In the genomic region with DNA sequence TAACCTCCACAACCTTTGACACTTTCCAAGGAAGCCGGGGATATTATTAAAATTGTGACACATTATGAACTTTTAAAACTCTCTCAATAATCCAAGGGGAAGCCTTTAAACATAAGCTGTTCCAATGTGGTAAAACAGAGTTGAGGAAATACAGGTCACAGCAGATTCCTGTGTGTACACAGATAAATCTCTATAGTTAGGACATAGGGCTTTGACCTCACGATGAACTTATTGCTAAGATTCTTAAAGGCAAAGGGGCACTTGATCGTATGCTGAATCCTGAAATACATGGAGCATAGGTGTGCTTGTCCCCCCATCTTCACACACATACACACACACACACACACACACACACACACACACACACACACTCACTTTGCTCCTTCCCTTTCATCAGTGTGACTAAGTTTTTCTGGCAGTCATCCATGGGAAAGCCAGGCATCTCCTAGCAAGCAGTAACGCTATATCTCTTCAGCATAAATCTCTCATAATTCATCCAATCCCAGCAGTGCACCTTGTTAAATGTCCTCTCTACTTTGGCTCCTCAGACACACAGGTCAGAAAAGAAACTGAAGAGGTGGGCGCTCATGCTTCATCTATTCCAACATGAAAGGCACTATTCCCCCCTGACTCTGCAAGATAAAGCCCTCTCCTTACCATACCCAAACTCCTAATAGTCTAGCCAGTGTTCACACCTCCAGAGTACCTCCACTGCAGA, we compare ENCODE assay signal across 14 mouse cellular contexts.
A peak's percentile ranks its signal among the peaks of the same experiment; 100 is the strongest.
DNase-seq lines count a peak whose midpoint lies in the region; TF ChIP-seq lines count a peak whose summit lies in the region.
"Had no signal": no experiment of that assay in that cellular context is flagged by ENCODE, and none has a peak within 500 bp of the region (broad histone marks: within the 10 kb centered on the region; RNA-seq: fewer than 3 reads in every experiment).

No protein-coding gene starts in this region.

- H3K27me3 ChIP-seq in heart, embryonic 10.5 days (ENCODE audit: insufficient read depth, poor library complexity, severe bottlenecking), result no peaks in the 10 kb centered on the region
- H3K27me3 ChIP-seq in MEL (ENCODE audit: control insufficient read depth in 1 of 2, insufficient read depth in 2 of 2, low read length in 2 of 2), result no peaks in the 10 kb centered on the region
- H3K27me3 ChIP-seq in thymus, adult 2 months (ENCODE audit: control insufficient read depth, insufficient read depth, low read length), result no peaks in the 10 kb centered on the region
- H3K27me3 ChIP-seq: embryonic facial prominence, embryonic 15.5 days; forebrain, embryonic 13.5 days; neural tube, embryonic 13.5 days had no signal

- no peak overlapping the region for H3K9ac ChIP-seq in MEL (ENCODE audit: control insufficient read depth, low read depth, low read length, poor library complexity, severe bottlenecking)
- H3K9ac ChIP-seq: embryonic facial prominence, embryonic 15.5 days; forebrain, embryonic 13.5 days; neural tube, embryonic 13.5 days had no signal

- no peak overlapping the region for H3K4me3 ChIP-seq in heart, embryonic 10.5 days
- no peak overlapping the region for H3K4me3 ChIP-seq in MEL (ENCODE audit: control insufficient read depth in 1 of 2, insufficient read depth in 1 of 2, low read depth in 2 of 2, low read length in 2 of 2)
- no peak overlapping the region for H3K4me3 ChIP-seq in thymus, adult 2 months (ENCODE audit: control insufficient read depth, insufficient read depth, low read length)
- H3K4me3 ChIP-seq: embryonic facial prominence, embryonic 15.5 days; forebrain, embryonic 13.5 days; neural tube, embryonic 13.5 days had no signal

- peaks cover 10% of the 10 kb centered on the region; the same call in 1 of the 2 replicates for H3K36me3 ChIP-seq in heart, embryonic 10.5 days
- peaks cover 0 to 6% of the 10 kb centered on the region in 2 experiments; a peak in 3 of 4 replicates for H3K36me3 ChIP-seq in MEL (ENCODE audit: control insufficient read depth in 1 of 2, insufficient read depth in 2 of 2, low read length in 2 of 2)
- no peaks in the 10 kb centered on the region for H3K36me3 ChIP-seq in thymus, adult 2 months (ENCODE audit: control insufficient read depth, insufficient read depth, low read length)
- H3K36me3 ChIP-seq: embryonic facial prominence, embryonic 15.5 days; neural tube, embryonic 13.5 days had no signal

- no peak for TF ChIP-seq POLR2A in MEL (IDR thresholded peaks at IDR 0.05; ENCODE audit: control insufficient read depth in 1 of 2, insufficient read depth in 1 of 2, low read depth in 1 of 2, low read length in 2 of 2, poor library complexity in 1 of 2)
- no peak for TF ChIP-seq POLR2A in thymus, adult 2 months (IDR thresholded peaks at IDR 0.05; ENCODE audit: control insufficient read depth, extremely low read depth, insufficient read depth, low read length, poor library complexity)

- TF ChIP-seq EP300 in MEL (IDR thresholded peaks at IDR 0.05; ENCODE audit: low read depth in 1 of 2, low read length in 2 of 2), result no peak

- 76% methylated on average over 5 of the region's 5 CpGs for WGBS in heart, embryonic 10.5 days
- WGBS in thymus, adult 2 months, result 94% methylated on average over 5 of the region's 5 CpGs

- no peaks in the 10 kb centered on the region; the same call in 1 of the 2 replicates for H3K79me2 ChIP-seq in MEL (ENCODE audit: control insufficient read depth, insufficient read depth, low read length, poor library complexity)

- DNase-seq in heart, postnatal 4 days, result peak; percentile 19
- no peak for DNase-seq in heart, embryonic 10.5 days (ENCODE audit: low spot score)
- DNase-seq in 3T3-L1 (ENCODE audit: low read depth, low spot score), result peak; percentile 74
- peak; percentile 56 for DNase-seq in MEL (ENCODE audit: low read depth, low spot score)
- DNase-seq in brain, adult 2 months (ENCODE audit: low read depth, low spot score), result peak; percentile 54
- no peak for DNase-seq in left cerebral cortex, postnatal 4 days
- DNase-seq in thymus, adult 2 months, result no peak
- DNase-seq: cerebellum, adult 18-20 months; kidney, postnatal 14 days; lung, adult 18-20 months; retina, postnatal 1 day had no signal

- H3K27ac ChIP-seq in heart, embryonic 10.5 days, result no peak overlapping the region
- H3K27ac ChIP-seq in MEL (ENCODE audit: control insufficient read depth, low read depth, low read length), result no peak overlapping the region
- H3K27ac ChIP-seq in thymus, adult 2 months (ENCODE audit: control insufficient read depth, insufficient read depth, low read length), result no peak overlapping the region
- H3K27ac ChIP-seq: embryonic facial prominence, embryonic 15.5 days; forebrain, embryonic 13.5 days; neural tube, embryonic 13.5 days had no signal

- TF ChIP-seq CTCF in MEL (IDR thresholded peaks at IDR 0.05 in 2 of 3, conservative IDR thresholded peaks at IDR 0.05 in 1 of 3; ENCODE audit: control insufficient read depth in 1 of 3, insufficient read depth in 1 of 3, low read depth in 2 of 3, low read length in 3 of 3, poor library complexity in 1 of 3, severe bottlenecking in 1 of 3), result no peak
- no peak for TF ChIP-seq CTCF in thymus, adult 2 months (IDR thresholded peaks at IDR 0.05; ENCODE audit: borderline replicate concordance, control insufficient read depth, extremely low read depth, insufficient read depth, low read length, poor library complexity)

- no peak for TF ChIP-seq RAD21 in MEL (IDR thresholded peaks at IDR 0.05; ENCODE audit: low read depth, low read length)

- intact Hi-C loops in left cerebral cortex, postnatal 4 days (cut with DNase I), result no loop called here

- H3K4me1 ChIP-seq in heart, embryonic 10.5 days, result peaks cover 28% of the 10 kb centered on the region
- H3K4me1 ChIP-seq in MEL (ENCODE audit: control insufficient read depth in 1 of 2, insufficient read depth in 2 of 2, low read length in 2 of 2), result peaks cover 0 to 19% of the 10 kb centered on the region in 2 experiments; a peak in 2 of 4 replicates
- H3K4me1 ChIP-seq in thymus, adult 2 months (replicated peaks; ENCODE audit: control insufficient read depth, insufficient read depth, low read length), result no peaks in the 10 kb centered on the region

- no peaks in the 10 kb centered on the region for H3K9me3 ChIP-seq in heart, embryonic 10.5 days
- no peaks in the 10 kb centered on the region for H3K9me3 ChIP-seq in MEL (replicated peaks; ENCODE audit: insufficient read depth, low read length)
- H3K9me3 ChIP-seq: embryonic facial prominence, embryonic 15.5 days; forebrain, embryonic 13.5 days; neural tube, embryonic 13.5 days had no signal

TF ChIP-seq in MEL, 35 proteins besides CTCF, POLR2A, EP300 and RAD21:
- TF ChIP-seq RCOR1 (IDR thresholded peaks at IDR 0.05; ENCODE audit: low read depth, low read length), result no peak
- no peak for TF ChIP-seq GATA1 (IDR thresholded peaks at IDR 0.05; ENCODE audit: low read depth, low read length)
- no peak for TF ChIP-seq USF1 (IDR thresholded peaks at IDR 0.05; ENCODE audit: low read depth, low read length)
- TF ChIP-seq SIN3A (IDR thresholded peaks at IDR 0.05; ENCODE audit: low read length), result no peak
- no peak for TF ChIP-seq TAL1 (IDR thresholded peaks at IDR 0.05; ENCODE audit: low read length)
- no peak for TF ChIP-seq ZKSCAN1 (IDR thresholded peaks at IDR 0.05; ENCODE audit: low read depth, low read length)
- no peak for TF ChIP-seq NELFE (IDR thresholded peaks at IDR 0.05; ENCODE audit: low read depth, low read length)
- TF ChIP-seq CHD1 (IDR thresholded peaks at IDR 0.05; ENCODE audit: low read depth, low read length), result no peak
- no peak for TF ChIP-seq UBTF (IDR thresholded peaks at IDR 0.05; ENCODE audit: borderline replicate concordance, insufficient read depth, low read depth, low read length)
- TF ChIP-seq TBP (IDR thresholded peaks at IDR 0.05; ENCODE audit: low read depth, low read length), result no peak
- no peak for TF ChIP-seq E2F4 (IDR thresholded peaks at IDR 0.05; ENCODE audit: borderline replicate concordance, low read depth, low read length)
- no peak for TF ChIP-seq NRF1 (IDR thresholded peaks at IDR 0.05; ENCODE audit: insufficient read depth, low read depth, low read length, poor library complexity, severe bottlenecking)
- no peak for TF ChIP-seq HCFC1 (IDR thresholded peaks at IDR 0.05; ENCODE audit: low read depth, low read length)
- TF ChIP-seq USF2 (IDR thresholded peaks at IDR 0.05; ENCODE audit: borderline replicate concordance in 1 of 2, insufficient read depth in 1 of 2, low read depth in 1 of 2, low read length in 2 of 2), result no peak

Comparison
In these comparisons a context has a peak if more than half of its experiments do, and no peak if none do; other contexts are left out.
1. DNase-seq: peak in heart, postnatal 4 days (single experiment), 3T3-L1 (single experiment), MEL (single experiment) and brain, adult 2 months (single experiment); none in heart, embryonic 10.5 days (single experiment), left cerebral cortex, postnatal 4 days (single experiment) and thymus, adult 2 months (single experiment).